In the genomic region with DNA sequence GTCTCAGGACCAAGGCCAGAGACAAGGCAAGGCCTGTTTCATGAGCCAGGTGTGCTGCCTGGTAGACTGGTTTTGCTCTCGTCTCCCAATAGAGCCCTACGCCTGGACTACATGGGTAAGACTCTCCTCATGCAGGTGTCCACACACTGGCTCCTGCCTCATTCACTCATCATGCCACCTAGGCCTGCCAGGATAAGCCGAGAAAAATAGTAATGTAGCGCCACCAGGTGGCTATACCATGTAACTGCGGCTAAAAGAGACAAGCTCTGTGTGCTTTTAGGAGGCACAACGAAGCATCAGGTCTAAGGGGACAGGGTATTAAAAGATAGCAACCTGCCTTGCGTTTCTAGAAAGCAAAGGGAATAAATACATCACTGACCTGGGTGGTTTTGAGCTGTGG, we compare ENCODE assay signal across 9 mouse cellular contexts. TPM values are rescaled to one million over a fixed set of nuclear protein-coding genes. Genes with fewer than 3 reads are reported as not detected.
A peak's percentile ranks its signal among the peaks of the same experiment; 100 is the strongest.
DNase-seq lines count a peak whose midpoint lies in the region; ATAC-seq and TF ChIP-seq lines count a peak whose summit lies in the region.
"Had no signal": no experiment of that assay in that cellular context is flagged by ENCODE, and none has a peak within 500 bp of the region (broad histone marks: within the 10 kb centered on the region; RNA-seq: fewer than 3 reads in every experiment).

No protein-coding gene starts in this region.

- peak; percentile 70 for DNase-seq in kidney, adult 9 months
- DNase-seq in kidney, adult 11 months = no peak
- peak; percentile 71 for DNase-seq in ES-CJ7 (ENCODE audit: low read depth, low spot score)
- DNase-seq in embryonic facial prominence, embryonic 11.5 days (ENCODE audit: low spot score) = peak; percentile 73
- peak; percentile 76 for DNase-seq in layer of hippocampus, adult 2 months (ENCODE audit: low spot score in 2 of 2)
- peak; percentile 67 for DNase-seq in thymus, postnatal 4 days

- H3K27me3 ChIP-seq in embryonic facial prominence, embryonic 11.5 days (ENCODE audit: control insufficient read depth, insufficient read depth, low read length) = peaks cover 16% of the 10 kb centered on the region

- no peak for TF ChIP-seq POLR2A in bone marrow, adult 2 months (IDR thresholded peaks at IDR 0.05; ENCODE audit: borderline replicate concordance, control insufficient read depth, low read depth, low read length)

- peak; percentile 52 for TF ChIP-seq CTCF in bone marrow, adult 2 months (IDR thresholded peaks at IDR 0.05; ENCODE audit: control insufficient read depth, insufficient read depth, low read length)
- TF ChIP-seq CTCF in layer of hippocampus, adult 2 months (conservative IDR thresholded peaks at IDR 0.05) = peak; percentile 97

- 11% methylated on average over 7 of the region's 7 CpGs for WGBS in bone marrow, adult 2 months
- WGBS in embryonic facial prominence, embryonic 11.5 days = 17% methylated on average over 7 of the region's 7 CpGs

- ATAC-seq in embryonic facial prominence, embryonic 11.5 days (replicated peaks; ENCODE audit: insufficient number of reproducible peaks, low FRiP score, low TSS enrichment, low read depth) = no peak
- peak; percentile 89 for ATAC-seq in megakaryocyte progenitor cell, adult 5-6 weeks (replicated peaks; ENCODE audit: poor library complexity)

- no peak overlapping the region for H3K9ac ChIP-seq in embryonic facial prominence, embryonic 11.5 days (replicated peaks; ENCODE audit: low read length)

- no peaks in the 10 kb centered on the region for H3K36me3 ChIP-seq in embryonic facial prominence, embryonic 11.5 days (replicated peaks; ENCODE audit: control insufficient read depth, insufficient read depth, low read depth, low read length)

- no peak overlapping the region for H3K27ac ChIP-seq in bone marrow, adult 2 months (ENCODE audit: control insufficient read depth, insufficient read depth, low read depth, low read length, poor library complexity)
- no peak overlapping the region for H3K27ac ChIP-seq in embryonic facial prominence, embryonic 11.5 days (replicated peaks; ENCODE audit: low read depth, low read length)
- no peak overlapping the region for H3K27ac ChIP-seq in layer of hippocampus, adult 2 months

- no peaks in the 10 kb centered on the region for H3K9me3 ChIP-seq in embryonic facial prominence, embryonic 11.5 days (replicated peaks; ENCODE audit: control insufficient read depth, low read length)

- H3K4me3 ChIP-seq in bone marrow, adult 2 months (replicated peaks; ENCODE audit: control insufficient read depth, low read depth, low read length) = no peak overlapping the region
- no peak overlapping the region for H3K4me3 ChIP-seq in embryonic facial prominence, embryonic 11.5 days (ENCODE audit: low read depth, low read length)
- no peak overlapping the region for H3K4me3 ChIP-seq in layer of hippocampus, adult 2 months

- no peak overlapping the region for H3K4me2 ChIP-seq in embryonic facial prominence, embryonic 11.5 days (ENCODE audit: low read depth, low read length)

- no peaks in the 10 kb centered on the region for H3K4me1 ChIP-seq in bone marrow, adult 2 months (ENCODE audit: control insufficient read depth, insufficient read depth, low read length)
- H3K4me1 ChIP-seq in embryonic facial prominence, embryonic 11.5 days (ENCODE audit: control insufficient read depth, insufficient read depth, low read length) = peaks cover 4% of the 10 kb centered on the region

RNA-seq across cellular contexts. Expression of a gene that starts 8.6 kb away (rescaled TPM):
- 5.3 and 8.5 TPM in 2 replicates for polyA plus RNA-seq in bone marrow, adult 2 months (2011; ENCODE audit: insufficient read depth, insufficient read length, low replicate concordance, missing spikeins)
- 1.1 TPM in 2 replicates for polyA plus RNA-seq in embryonic facial prominence, embryonic 11.5 days (2014; fragmentation: Nextera tagmentation; extraction: Ambion mirVana)
- 10 to 100 TPM in 1 of 2 experiments, 1 to 10 TPM in 1; 9.1 to 14.6 TPM for total RNA-seq in layer of hippocampus, adult 2 months (2021)
- total RNA-seq in megakaryocyte progenitor cell, adult 5-6 weeks (2015) = 0.07 and 0.44 TPM in 2 replicates
- total RNA-seq in megakaryocyte progenitor cell, adult 5-6 weeks (2017) = 0.08 and 0.20 TPM in 2 replicates

RNA-seq across cellular contexts. Expression of a gene that starts 8.9 kb away (rescaled TPM):
- polyA plus RNA-seq in bone marrow, adult 2 months (2011; ENCODE audit: insufficient read depth, insufficient read length, low replicate concordance, missing spikeins) = 0.81 and 1.2 TPM in 2 replicates
- polyA plus RNA-seq in embryonic facial prominence, embryonic 11.5 days (2014; fragmentation: Nextera tagmentation; extraction: Ambion mirVana) = 0.13 and 0.29 TPM in 2 replicates
- total RNA-seq in layer of hippocampus, adult 2 months (2021) = 1 to 10 TPM; 1.9 to 2.0 TPM
- not detected in 2 replicates for total RNA-seq in megakaryocyte progenitor cell, adult 5-6 weeks (2015)
- not detected in 2 replicates for total RNA-seq in megakaryocyte progenitor cell, adult 5-6 weeks (2017)

RNA-seq across cellular contexts. Expression of a gene that starts 13.3 kb away (rescaled TPM):
- polyA plus RNA-seq in bone marrow, adult 2 months (2011; ENCODE audit: insufficient read depth, insufficient read length, low replicate concordance, missing spikeins) = 5.1 and 6.9 TPM in 2 replicates
- polyA plus RNA-seq in embryonic facial prominence, embryonic 11.5 days (2014; fragmentation: Nextera tagmentation; extraction: Ambion mirVana) = 0.26 and 0.69 TPM in 2 replicates
- under 1 TPM; 0.32 to 0.51 TPM for total RNA-seq in layer of hippocampus, adult 2 months (2021)
- total RNA-seq in megakaryocyte progenitor cell, adult 5-6 weeks (2015) = 2.3 and 10.4 TPM in 2 replicates
- total RNA-seq in megakaryocyte progenitor cell, adult 5-6 weeks (2017) = 1.4 and 1.6 TPM in 2 replicates

RNA-seq across cellular contexts. Expression of a gene that starts 26.7 kb away (rescaled TPM):
- polyA plus RNA-seq in bone marrow, adult 2 months (2011; ENCODE audit: insufficient read depth, insufficient read length, low replicate concordance, missing spikeins) = not detected in 2 replicates
- not detected in 2 replicates for polyA plus RNA-seq in embryonic facial prominence, embryonic 11.5 days (2014; fragmentation: Nextera tagmentation; extraction: Ambion mirVana)
- not detected for total RNA-seq in layer of hippocampus, adult 2 months (2021)
- total RNA-seq in megakaryocyte progenitor cell, adult 5-6 weeks (2015) = not detected in 2 replicates
- not detected in 2 replicates for total RNA-seq in megakaryocyte progenitor cell, adult 5-6 weeks (2017)
- polyA plus RNA-seq: frontal cortex, adult 2 months had no signal

RNA-seq across cellular contexts. Expression of a gene that starts 36.6 kb away (rescaled TPM):
- polyA plus RNA-seq in bone marrow, adult 2 months (2011; ENCODE audit: insufficient read depth, insufficient read length, low replicate concordance, missing spikeins) = not detected in 2 replicates
- not detected in 2 replicates for polyA plus RNA-seq in embryonic facial prominence, embryonic 11.5 days (2014; fragmentation: Nextera tagmentation; extraction: Ambion mirVana)
- total RNA-seq in layer of hippocampus, adult 2 months (2021) = under 1 TPM in 1 of 2 experiments, not detected in 1; 0.51 TPM
- total RNA-seq in megakaryocyte progenitor cell, adult 5-6 weeks (2015) = not detected in 2 replicates
- total RNA-seq in megakaryocyte progenitor cell, adult 5-6 weeks (2017) = not detected in 2 replicates

Comparison
In these comparisons a context has a peak if more than half of its experiments do, and no peak if none do; other contexts are left out.
1. RNA of a gene that starts 8.6 kb away (total RNA-seq): 9.1 to 14.6 TPM in layer of hippocampus, adult 2 months; 0.07 to 0.44 TPM in megakaryocyte progenitor cell, adult 5-6 weeks; every median in the first group is over 4 times any median in the second.